Mouse (Mus musculus): ENCODE measurements around the gene Gcnt2. TPM values are rescaled to one million over a fixed set of nuclear protein-coding genes. Genes with fewer than 3 reads are reported as not detected.
"Not testable (repeated sequence)": the region's sequence is repeated elsewhere in the genome, so short reads cannot be mapped to it uniquely, and the experiment has no call there.

The Gcnt2 gene
- polyA plus RNA-seq, 1 experiment from 2014 or later = 2.5 TPM

DNA sequence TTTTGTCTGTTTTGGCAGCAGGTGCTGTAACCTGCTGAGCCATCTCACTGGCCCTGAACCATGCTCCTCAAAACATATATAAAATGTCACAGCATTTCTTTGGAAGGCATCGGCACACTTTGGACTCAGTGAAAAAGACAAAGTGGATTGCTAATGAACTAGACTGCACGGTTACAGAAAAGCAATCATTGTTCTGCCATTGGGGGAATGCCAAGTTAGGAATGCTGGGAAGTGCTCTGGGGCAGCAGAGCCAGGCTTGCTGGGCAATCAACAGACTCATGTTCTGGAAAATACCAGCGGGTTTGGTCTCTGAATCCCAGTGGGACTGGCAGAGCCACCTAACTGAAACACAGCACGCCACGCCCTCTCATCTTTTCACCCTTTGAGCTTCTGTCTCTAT, 31.0 kb downstream of the Gcnt2 start:
- TF ChIP-seq EP300 (IDR thresholded peaks at IDR 0.05; ENCODE audit: low read depth) (no peak), CTCF (IDR thresholded peaks at IDR 0.05; ENCODE audit: low read depth) (no peak)
- Histone ChIP-seq H3K9ac (replicated peaks) (no peak overlapping the region), H3K4me1 (ENCODE audit: insufficient read depth) (peaks cover 7% of the 10 kb centered on the region), H3K36me3 (replicated peaks; ENCODE audit: insufficient read depth, low read length) (no peaks in the 10 kb centered on the region), H3K4me3 (ENCODE audit: low read depth, low read length) (no peak overlapping the region), H3K27me3 (ENCODE audit: insufficient read depth, low read length) (no peaks in the 10 kb centered on the region), H3K9me3 (ENCODE audit: low read length) (no peaks in the 10 kb centered on the region), H3K4me2 (ENCODE audit: low read depth, low read length) (no peak overlapping the region), H3K27ac (ENCODE audit: low read depth) (no peak overlapping the region)
- DNase-seq = no peak
- WGBS (ENCODE audit: insufficient replicate concordance) = 69% methylated on average over 5 of the region's 5 CpGs
- no peak for ATAC-seq

DNA sequence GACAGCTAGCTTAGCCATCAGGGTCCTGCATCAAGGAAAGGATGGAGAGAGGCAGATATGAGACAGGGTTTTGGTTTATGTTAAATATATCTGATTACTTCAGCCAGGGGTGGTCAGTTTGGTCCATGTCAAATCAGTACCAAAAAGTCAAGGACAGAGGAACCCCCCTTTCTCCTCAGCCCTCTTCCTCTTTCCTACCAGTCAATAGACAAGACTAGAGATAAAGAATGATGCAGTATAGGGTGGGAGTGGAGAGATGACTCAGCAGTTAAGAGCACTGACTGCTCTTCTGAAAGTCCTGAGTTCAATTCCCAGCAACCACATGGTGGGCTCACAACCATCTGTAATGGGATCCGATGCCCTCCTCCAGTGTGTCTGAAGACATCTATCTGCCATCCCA, 31.8 kb downstream of the Gcnt2 start:
- not testable (repeated sequence) for H3K27ac ChIP-seq (ENCODE audit: low read depth); DNase-seq; H3K9ac ChIP-seq (replicated peaks); H3K36me3 ChIP-seq (replicated peaks; ENCODE audit: insufficient read depth, low read length); H3K4me1 ChIP-seq (ENCODE audit: insufficient read depth); H3K27me3 ChIP-seq (ENCODE audit: insufficient read depth, low read length); H3K4me2 ChIP-seq (ENCODE audit: low read depth, low read length); H3K4me3 ChIP-seq (ENCODE audit: low read depth, low read length); ATAC-seq; H3K9me3 ChIP-seq (ENCODE audit: low read length)
- WGBS (ENCODE audit: insufficient replicate concordance) = 90% methylated on average over 1 of the region's 1 CpGs

GRCm38 (mm10) chr13:40892043-40892442, 32.5 kb downstream of the Gcnt2 start:
- Histone ChIP-seq H3K4me1 (ENCODE audit: insufficient read depth) (0 out of 2 replicates have a peak, but pooled peaks cover 4% of the 10 kb centered on the region), H3K9ac (replicated peaks) (no peak overlapping the region), H3K9me3 (ENCODE audit: low read length) (no peaks in the 10 kb centered on the region), H3K36me3 (replicated peaks; ENCODE audit: insufficient read depth, low read length) (no peaks in the 10 kb centered on the region), H3K4me3 (ENCODE audit: low read depth, low read length) (no peak overlapping the region), H3K27me3 (ENCODE audit: insufficient read depth, low read length) (no peaks in the 10 kb centered on the region), H3K27ac (ENCODE audit: low read depth) (no peak overlapping the region), H3K4me2 (ENCODE audit: low read depth, low read length) (no peak overlapping the region)
- WGBS (ENCODE audit: insufficient replicate concordance) = 70% methylated on average over 7 of the region's 7 CpGs
- no peak for TF ChIP-seq EP300 (IDR thresholded peaks at IDR 0.05; ENCODE audit: low read depth)
- no peak for TF ChIP-seq CTCF (IDR thresholded peaks at IDR 0.05; ENCODE audit: low read depth)
- DNase-seq = no peak
- no peak for ATAC-seq

- Histone ChIP-seq H3K27ac (ENCODE audit: low read depth) (no peak overlapping the region), H3K27me3 (ENCODE audit: insufficient read depth, low read length) (no peaks in the 10 kb centered on the region), H3K4me1 (ENCODE audit: insufficient read depth) (0 out of 2 replicates have a peak, but pooled peaks cover 4% of the 10 kb centered on the region), H3K36me3 (replicated peaks; ENCODE audit: insufficient read depth, low read length) (no peaks in the 10 kb centered on the region), H3K4me3 (ENCODE audit: low read depth, low read length) (no peak overlapping the region), H3K4me2 (ENCODE audit: low read depth, low read length) (no peak overlapping the region), H3K9me3 (ENCODE audit: low read length) (no peaks in the 10 kb centered on the region), H3K9ac (replicated peaks) (no peak overlapping the region)
- ATAC-seq (no peak), DNase-seq (no peak)
- no peak for TF ChIP-seq CTCF (IDR thresholded peaks at IDR 0.05; ENCODE audit: low read depth)
- no peak for TF ChIP-seq EP300 (IDR thresholded peaks at IDR 0.05; ENCODE audit: low read depth)
- WGBS (ENCODE audit: insufficient replicate concordance) = 73% methylated on average over 4 of the region's 4 CpGs
These were observed 33.0 kb downstream of the Gcnt2 start for GRCm38 (mm10) chr13:40892547-40892946.

- no peak for ATAC-seq
- 79% methylated on average over 3 of the region's 3 CpGs for WGBS (ENCODE audit: insufficient replicate concordance)
- H3K9ac ChIP-seq (replicated peaks) = no peak overlapping the region
These were observed 34.0 kb downstream of the Gcnt2 start for GRCm38 (mm10) chr13:40893573-40893972.

DNA sequence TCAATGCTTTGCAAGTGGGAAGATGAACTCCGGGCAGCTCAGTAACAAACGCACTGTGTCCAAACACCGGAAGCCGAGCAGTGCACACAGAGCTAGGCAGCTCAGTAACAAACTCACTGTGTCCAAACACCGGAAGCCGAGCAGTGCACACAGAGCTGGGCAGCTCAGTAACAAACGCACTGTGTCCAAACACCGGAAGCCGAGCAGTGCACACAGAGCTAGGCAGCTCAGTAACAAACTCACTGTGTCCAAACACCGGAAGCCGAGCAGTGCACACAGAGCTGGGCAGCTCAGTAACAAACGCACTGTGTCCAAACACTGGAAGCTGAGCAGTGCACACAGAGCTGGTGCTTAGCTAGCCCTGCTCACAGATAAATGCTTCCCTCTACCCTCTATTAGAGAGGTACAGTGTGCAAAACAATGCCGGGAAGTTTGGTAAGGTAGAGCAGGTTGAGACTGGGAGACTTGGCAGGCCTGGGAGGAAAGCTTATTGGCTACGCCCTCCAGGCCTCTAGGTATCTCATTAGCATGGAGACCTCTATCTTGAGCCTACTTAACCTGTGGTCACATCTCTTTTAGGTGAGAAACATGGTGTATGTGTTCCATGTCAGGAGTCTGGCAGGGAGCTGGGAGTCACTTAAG, 38.6 kb downstream of the Gcnt2 start:
- DNase-seq; H3K9ac ChIP-seq (replicated peaks); H3K4me2 ChIP-seq (ENCODE audit: low read depth, low read length); H3K9me3 ChIP-seq (ENCODE audit: low read length); H3K36me3 ChIP-seq (replicated peaks; ENCODE audit: insufficient read depth, low read length); H3K27me3 ChIP-seq (ENCODE audit: insufficient read depth, low read length); H3K4me1 ChIP-seq (ENCODE audit: insufficient read depth); H3K4me3 ChIP-seq (ENCODE audit: low read depth, low read length): not testable (repeated sequence)
- peak; percentile 72 for ATAC-seq
- WGBS (ENCODE audit: insufficient replicate concordance) = 48% methylated on average over 12 of the region's 14 CpGs
- peak overlapping the region; percentile 80; the same call in 1 of the 2 replicates for H3K27ac ChIP-seq (ENCODE audit: low read depth)

More at GRCm38 (mm10) chr13:40893573-40893972, 34.0 kb downstream of the Gcnt2 start:
- TF ChIP-seq CTCF (IDR thresholded peaks at IDR 0.05; ENCODE audit: low read depth) = no peak
- no peak for TF ChIP-seq EP300 (IDR thresholded peaks at IDR 0.05; ENCODE audit: low read depth)
- Histone ChIP-seq H3K36me3 (replicated peaks; ENCODE audit: insufficient read depth, low read length) (no peaks in the 10 kb centered on the region), H3K4me1 (ENCODE audit: insufficient read depth) (no peaks in the 10 kb centered on the region), H3K9me3 (ENCODE audit: low read length) (no peaks in the 10 kb centered on the region), H3K4me2 (ENCODE audit: low read depth, low read length) (no peak overlapping the region), H3K27ac (ENCODE audit: low read depth) (no peak overlapping the region), H3K4me3 (ENCODE audit: low read depth, low read length) (no peak overlapping the region), H3K27me3 (ENCODE audit: insufficient read depth, low read length) (no peaks in the 10 kb centered on the region)
- DNase-seq = no peak

DNA sequence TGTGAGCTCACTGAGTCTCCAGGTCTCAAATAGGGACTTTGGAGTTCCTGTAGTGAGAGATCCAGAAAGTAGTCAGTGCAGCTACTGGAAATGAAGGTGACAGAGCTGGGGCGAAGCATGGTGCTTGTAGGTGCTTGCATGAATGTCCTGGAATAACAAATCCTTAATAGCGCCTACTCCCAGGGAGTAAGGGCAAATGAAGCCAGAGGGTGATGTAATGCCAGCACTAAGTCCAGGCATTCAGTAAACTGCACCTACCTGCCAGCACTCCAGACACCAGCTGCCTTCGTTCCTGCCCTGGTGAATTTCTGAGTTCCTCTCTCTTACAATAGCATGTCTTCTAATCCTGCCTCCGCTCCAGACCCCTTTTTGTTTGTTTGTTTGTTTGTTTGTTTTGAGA, 39.1 kb downstream of the Gcnt2 start:
- H3K9ac ChIP-seq (replicated peaks) = no peak overlapping the region
- TF ChIP-seq CTCF (IDR thresholded peaks at IDR 0.05; ENCODE audit: low read depth) = no peak
- TF ChIP-seq EP300 (IDR thresholded peaks at IDR 0.05; ENCODE audit: low read depth) = no peak
- peaks cover 8% of the 10 kb centered on the region; the same call in 1 of the 2 replicates for H3K4me1 ChIP-seq (ENCODE audit: insufficient read depth)
- H3K9me3 ChIP-seq (ENCODE audit: low read length) = no peaks in the 10 kb centered on the region
- 88% methylated on average over 4 of the region's 4 CpGs for WGBS (ENCODE audit: insufficient replicate concordance)
- no peaks in the 10 kb centered on the region for H3K27me3 ChIP-seq (ENCODE audit: insufficient read depth, low read length)
- H3K4me2 ChIP-seq (ENCODE audit: low read depth, low read length) = no peak overlapping the region
- ATAC-seq = peak; percentile 46
- peak overlapping the region; percentile 80; the same call in 1 of the 2 replicates for H3K27ac ChIP-seq (ENCODE audit: low read depth)
- H3K4me3 ChIP-seq (ENCODE audit: low read depth, low read length) = no peak overlapping the region
- no peak for DNase-seq
- no peaks in the 10 kb centered on the region for H3K36me3 ChIP-seq (replicated peaks; ENCODE audit: insufficient read depth, low read length)

All from liver, postnatal 0 days (tissue).